Mouse (Mus musculus) E14TG2a.4 (cell line): ENCODE results near the gene Rab13.

Source experiments
- H3K27me3 ChIP-seq: 2 replicates; pipeline ENCODE4 v1.6.1; 2014; ENCODE audit warnings: low read length, control low read depth; ENCODE audit not compliant: insufficient read depth
- H3K36me3 ChIP-seq: 2 replicates; pipeline ENCODE4 v1.6.1; 2014; ENCODE audit warnings: low read length, control low read depth; ENCODE audit not compliant: insufficient read depth
- H3K4me1 ChIP-seq: replicated peaks from 2 replicates; pipeline ENCODE4 v1.6.1; 2014; ENCODE audit warnings: low read depth, low read length, control low read depth
- H3K4me3 ChIP-seq: replicated peaks from 2 replicates; pipeline ENCODE4 v1.5.1; 2014; ENCODE audit warnings: mild to moderate bottlenecking, low read length
- H3K9me3 ChIP-seq: 2 replicates; pipeline ENCODE4 v1.6.1; 2014; ENCODE audit warnings: low read length, control low read depth
- CTCF ChIP-seq: conservative IDR thresholded peaks from 2 replicates; pipeline ENCODE4 v1.5.1; 2014; ENCODE audit warnings: low read length
- NANOG ChIP-seq: IDR thresholded peaks from 2 replicates; pipeline ENCODE4 v1.6.1; 2014; ENCODE audit warnings: borderline replicate concordance, low read length, mixed read lengths
- POU5F1 ChIP-seq: IDR thresholded peaks from 2 replicates; pipeline ENCODE4 v1.6.1; 2014; ENCODE audit warnings: low read length, borderline replicate concordance

Gene Rab13

DNA sequence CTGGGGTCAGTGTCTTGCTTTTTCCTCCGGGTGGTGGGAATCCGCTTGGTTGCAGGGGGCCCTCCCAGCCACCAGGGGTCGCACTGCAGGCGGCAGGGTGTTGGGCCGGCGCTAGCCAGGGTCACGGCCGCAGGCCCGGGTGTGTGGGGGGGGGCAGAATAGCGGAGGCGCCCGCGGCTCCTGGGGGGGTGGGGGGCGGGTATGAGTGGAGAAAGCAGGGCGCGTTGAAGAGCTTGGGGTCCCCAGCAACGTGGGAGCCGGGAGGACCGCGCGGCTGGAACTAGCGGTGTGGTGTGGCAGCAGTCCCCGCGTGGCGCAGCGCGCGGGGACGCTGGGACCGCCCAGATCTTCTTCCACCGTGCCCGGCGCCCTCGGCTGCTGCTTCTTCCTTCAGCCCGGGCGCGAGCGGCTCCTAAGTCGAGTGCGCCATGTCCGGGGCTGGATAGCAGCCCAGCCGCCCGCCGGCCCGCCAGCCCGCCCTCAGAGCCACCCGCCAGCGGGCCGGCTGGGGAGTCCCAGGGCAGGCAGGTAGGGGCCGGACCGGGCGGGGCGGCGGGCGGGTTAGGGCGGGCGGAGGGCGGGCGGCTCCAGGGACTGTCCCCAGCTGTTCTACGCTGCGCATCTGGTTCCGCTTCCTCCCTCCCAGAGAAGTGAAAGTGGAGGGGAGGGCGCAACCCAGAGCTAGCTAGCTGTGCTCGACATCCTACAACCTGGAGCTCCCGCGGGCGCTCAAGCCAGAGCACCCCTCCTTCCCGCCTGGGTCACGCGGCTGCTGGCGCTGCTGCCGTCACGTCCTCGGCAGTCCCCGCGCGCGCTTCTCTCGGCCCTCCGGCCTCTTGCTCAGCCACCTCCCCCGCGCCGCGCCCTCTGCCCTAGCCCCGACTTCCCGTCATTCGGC, 51.8 kb downstream of the Rab13 start, which contains the start of gene Dennd4b:
Gene Dennd4b, plus strand, starts transcription at position 152 of the 898 bp plus-strand sequence.
- Histone ChIP-seq H3K27me3 (no peaks in the 10 kb centered on the region), H3K36me3 (peaks cover 49% of the 10 kb centered on the region), H3K4me1 (peaks cover 35% of the 10 kb centered on the region), H3K9me3 (no peaks in the 10 kb centered on the region), H3K4me3 (peak within 1 kb of the TSS; percentile 93)
- TF ChIP-seq CTCF (peak; percentile 66; the same call in 1 of the 2 replicates), POU5F1 (no peak)

GRCm38 (mm10) chr3:90265932-90266741, 52.6 kb downstream of the Rab13 start:
- Histone ChIP-seq H3K4me3 (peak overlapping the region; percentile 93), H3K36me3 (peaks cover 49% of the 10 kb centered on the region), H3K4me1 (peaks cover 37% of the 10 kb centered on the region), H3K27me3 (no peaks in the 10 kb centered on the region), H3K9me3 (no peaks in the 10 kb centered on the region)
- TF ChIP-seq POU5F1 (no peak), NANOG (no peak), CTCF (no peak)

DNA sequence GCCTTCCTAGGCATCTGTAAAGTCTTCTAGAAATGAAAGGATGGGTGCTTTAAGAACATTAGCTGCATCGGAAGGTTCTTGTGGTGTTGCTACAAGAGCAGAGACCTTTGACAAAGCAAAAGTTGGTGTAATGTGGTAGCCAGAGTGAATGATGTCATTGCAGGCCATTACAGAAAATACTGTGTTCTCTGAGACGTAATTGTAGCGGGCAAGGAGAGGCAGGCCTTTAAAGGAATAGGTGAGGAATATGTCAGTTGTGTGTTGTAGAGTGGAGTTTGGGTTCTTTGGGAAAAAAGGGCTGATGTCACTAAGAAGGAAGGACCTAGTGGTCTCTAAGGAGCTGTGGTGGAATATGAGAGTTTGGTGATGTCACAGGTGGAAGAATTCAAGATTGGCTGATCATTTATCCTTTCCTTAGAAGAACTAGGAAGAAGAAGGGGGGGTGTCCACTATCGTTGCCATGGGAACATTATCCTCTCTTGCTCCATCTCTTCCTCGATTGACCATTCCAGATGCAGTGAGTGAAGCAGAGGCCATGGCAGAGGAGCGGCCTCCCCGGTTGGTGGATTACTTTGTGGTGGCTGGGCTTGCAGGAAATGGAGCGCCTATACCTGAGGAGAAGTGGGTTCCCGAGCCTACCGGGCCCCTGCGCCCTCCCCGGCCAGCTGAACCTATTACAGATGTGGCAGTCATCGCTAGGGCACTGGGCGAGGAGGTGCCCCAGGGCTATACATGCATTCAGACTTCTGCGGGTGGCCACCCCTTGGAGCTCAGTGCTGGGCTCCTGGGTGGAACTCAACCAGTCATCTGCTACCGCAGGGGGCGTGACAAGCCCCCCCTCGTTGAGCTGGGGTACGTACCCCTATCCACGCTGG, 53.6 kb downstream of the Rab13 start:
- Histone ChIP-seq H3K9me3 (no peaks in the 10 kb centered on the region), H3K4me3 (peak overlapping the region; percentile 93), H3K36me3 (peaks cover 43% of the 10 kb centered on the region), H3K4me1 (peaks cover 47% of the 10 kb centered on the region), H3K27me3 (no peaks in the 10 kb centered on the region)
- TF ChIP-seq NANOG (no peak), CTCF (0 out of 2 replicates have a peak, but pooled peaks have one; percentile 2)

GRCm38 (mm10) chr3:90268190-90268589, 54.7 kb downstream of the Rab13 start:
- Histone ChIP-seq H3K36me3 (peaks cover 40% of the 10 kb centered on the region), H3K4me1 (peaks cover 56% of the 10 kb centered on the region), H3K4me3 (no peak overlapping the region), H3K27me3 (no peaks in the 10 kb centered on the region), H3K9me3 (no peaks in the 10 kb centered on the region)
- TF ChIP-seq NANOG (no peak), CTCF (no peak), POU5F1 (no peak)

- Histone ChIP-seq H3K27me3 (peaks cover 7% of the 10 kb centered on the region), H3K4me1 (peaks cover 64% of the 10 kb centered on the region), H3K9me3 (no peaks in the 10 kb centered on the region), H3K4me3 (no peak overlapping the region), H3K36me3 (peaks cover 32% of the 10 kb centered on the region)
- no peak for TF ChIP-seq CTCF
- no peak for TF ChIP-seq POU5F1
- no peak for TF ChIP-seq NANOG
Measured at GRCm38 (mm10) chr3:90268971-90269370, 55.5 kb downstream of the Rab13 start.

- no peaks in the 10 kb centered on the region for H3K9me3 ChIP-seq
- TF ChIP-seq CTCF = no peak
- no peak for TF ChIP-seq NANOG
- no peak for TF ChIP-seq POU5F1
- H3K4me3 ChIP-seq = no peak overlapping the region
- H3K4me1 ChIP-seq = peaks cover 63% of the 10 kb centered on the region
- H3K36me3 ChIP-seq = peaks cover 32% of the 10 kb centered on the region
- peaks cover 11% of the 10 kb centered on the region for H3K27me3 ChIP-seq
Measured at GRCm38 (mm10) chr3:90270784-90271183, 57.3 kb downstream of the Rab13 start.

DNA sequence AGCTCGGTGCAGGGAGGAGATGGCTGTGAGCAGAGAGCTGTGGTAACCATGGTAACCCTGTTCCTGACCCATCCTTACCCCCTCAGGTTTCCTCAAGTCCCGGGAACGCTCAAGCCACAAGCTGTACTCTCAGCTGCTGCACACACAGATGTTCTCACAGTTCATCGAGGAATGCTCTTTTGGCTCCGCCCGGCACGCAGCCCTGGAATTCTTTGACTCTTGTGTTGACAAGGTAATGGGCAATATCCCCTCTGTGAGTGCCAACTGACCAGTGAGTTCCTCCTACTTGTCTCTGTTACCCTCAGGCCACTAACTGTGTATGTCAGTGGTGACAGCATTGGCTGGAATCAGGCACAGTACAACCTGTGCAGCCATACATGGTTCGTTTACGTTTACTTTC, 58.7 kb downstream of the Rab13 start:
- peak overlapping the region; percentile 20 for H3K4me3 ChIP-seq
- H3K4me1 ChIP-seq = peaks cover 62% of the 10 kb centered on the region
- H3K27me3 ChIP-seq = peaks cover 11% of the 10 kb centered on the region
- TF ChIP-seq POU5F1 = no peak
- TF ChIP-seq CTCF = no peak
- TF ChIP-seq NANOG = no peak
- H3K36me3 ChIP-seq = peaks cover 39% of the 10 kb centered on the region
- H3K9me3 ChIP-seq = no peaks in the 10 kb centered on the region

GRCm38 (mm10) chr3:90273855-90274254, 60.4 kb downstream of the Rab13 start:
- peak overlapping the region; percentile 70 for H3K4me3 ChIP-seq

More at GRCm38 (mm10) chr3:90273855-90274254, 60.4 kb downstream of the Rab13 start:
- TF ChIP-seq POU5F1 = no peak
- TF ChIP-seq NANOG = no peak
- TF ChIP-seq CTCF = no peak
- Histone ChIP-seq H3K27me3 (peaks cover 11% of the 10 kb centered on the region), H3K9me3 (no peaks in the 10 kb centered on the region), H3K36me3 (peaks cover 51% of the 10 kb centered on the region), H3K4me1 (peaks cover 62% of the 10 kb centered on the region)
